Mouse (Mus musculus): ENCODE results near the gene Ppm1l. TPM values are rescaled to one million over a fixed set of nuclear protein-coding genes. Genes with fewer than 3 reads are reported as not detected.

Gene Ppm1l
- polyA plus RNA-seq, 1 experiment, result 11.4 TPM

DNA sequence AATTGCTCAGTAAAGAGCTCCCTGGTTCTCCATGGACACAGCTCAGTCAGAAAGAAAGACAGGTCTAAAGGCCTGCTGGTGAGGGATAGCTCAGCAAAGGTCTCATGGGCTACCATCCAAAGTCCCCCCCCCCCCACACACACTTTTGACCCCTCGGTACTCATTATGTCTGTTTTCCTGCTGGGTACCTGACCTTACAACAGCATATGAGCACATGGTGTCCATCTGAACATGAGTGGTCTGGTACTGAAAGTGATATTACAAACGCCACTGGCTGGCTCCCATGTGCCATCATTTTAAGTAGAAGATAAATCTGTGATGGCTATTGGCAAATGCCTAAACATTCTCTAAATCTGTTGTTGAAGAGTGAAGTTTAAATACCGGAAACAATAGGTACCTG, 25.8 kb upstream of the Ppm1l start:
- no peak overlapping the region for H3K27ac ChIP-seq (ENCODE audit: insufficient read depth, low read length)
- no peak overlapping the region for H3K4me3 ChIP-seq (ENCODE audit: insufficient read depth, low read length)
- peaks cover 4% of the 10 kb centered on the region; the same call in 1 of the 2 replicates for H3K4me1 ChIP-seq (ENCODE audit: control insufficient read depth, insufficient read depth, low read length)
- no peak for TF ChIP-seq POLR2A (IDR thresholded peaks at IDR 0.05; ENCODE audit: low read depth, low read length)
- TF ChIP-seq CTCF (IDR thresholded peaks at IDR 0.05; ENCODE audit: borderline replicate concordance, insufficient read depth, low read length), result no peak

GRCm38 (mm10) chr3:69292628-69293027, 24.0 kb upstream of the Ppm1l start:
- Histone ChIP-seq H3K4me1 (ENCODE audit: control insufficient read depth, insufficient read depth, low read length) (peaks cover 4% of the 10 kb centered on the region; the same call in 1 of the 2 replicates), H3K4me3 (ENCODE audit: insufficient read depth, low read length) (no peak overlapping the region), H3K27ac (ENCODE audit: insufficient read depth, low read length) (no peak overlapping the region)
- TF ChIP-seq POLR2A (IDR thresholded peaks at IDR 0.05; ENCODE audit: low read depth, low read length) (no peak), CTCF (IDR thresholded peaks at IDR 0.05; ENCODE audit: borderline replicate concordance, insufficient read depth, low read length) (no peak)

GRCm38 (mm10) chr3:69296270-69296669, 20.4 kb upstream of the Ppm1l start:
- TF ChIP-seq CTCF (IDR thresholded peaks at IDR 0.05; ENCODE audit: borderline replicate concordance, insufficient read depth, low read length) (no peak), POLR2A (IDR thresholded peaks at IDR 0.05; ENCODE audit: low read depth, low read length) (no peak)
- Histone ChIP-seq H3K4me3 (ENCODE audit: insufficient read depth, low read length) (no peak overlapping the region), H3K4me1 (ENCODE audit: control insufficient read depth, insufficient read depth, low read length) (peaks cover 4% of the 10 kb centered on the region; the same call in 1 of the 2 replicates), H3K27ac (ENCODE audit: insufficient read depth, low read length) (no peak overlapping the region)

DNA sequence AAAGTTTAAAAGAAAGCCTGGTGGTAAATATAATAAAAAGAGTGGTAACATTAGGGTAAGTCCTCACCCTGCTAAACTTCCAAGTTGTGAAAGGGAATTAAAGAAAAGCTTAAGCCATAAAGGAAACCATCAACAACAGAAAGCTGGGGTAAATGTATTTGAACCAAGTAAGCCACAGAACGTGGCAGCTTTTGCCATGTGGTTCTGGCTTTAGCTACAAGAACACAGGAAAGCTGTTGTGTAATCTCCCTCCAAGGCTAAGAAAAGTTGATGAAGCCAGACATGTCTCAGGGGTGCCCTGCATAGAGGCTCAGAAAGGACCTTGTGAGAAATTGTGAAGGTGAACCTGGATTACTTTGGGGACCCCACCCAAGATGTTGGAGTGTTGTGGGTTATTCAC, 16.5 kb upstream of the Ppm1l start:
- H3K27ac ChIP-seq (ENCODE audit: insufficient read depth, low read length), result no peak overlapping the region
- no peak for TF ChIP-seq CTCF (IDR thresholded peaks at IDR 0.05; ENCODE audit: borderline replicate concordance, insufficient read depth, low read length)
- H3K4me1 ChIP-seq (ENCODE audit: control insufficient read depth, insufficient read depth, low read length), result no peaks in the 10 kb centered on the region
- H3K4me3 ChIP-seq (ENCODE audit: insufficient read depth, low read length), result no peak overlapping the region

- peak overlapping the region; percentile 95 for H3K4me3 ChIP-seq (ENCODE audit: insufficient read depth, low read length)
- no peak for TF ChIP-seq POLR2A (IDR thresholded peaks at IDR 0.05; ENCODE audit: low read depth, low read length)
- TF ChIP-seq CTCF (IDR thresholded peaks at IDR 0.05; ENCODE audit: borderline replicate concordance, insufficient read depth, low read length), result no peak
- no peaks in the 10 kb centered on the region for H3K4me1 ChIP-seq (ENCODE audit: control insufficient read depth, insufficient read depth, low read length)
- peak overlapping the region; percentile 78 for H3K27ac ChIP-seq (ENCODE audit: insufficient read depth, low read length)
Observed at GRCm38 (mm10) chr3:69315810-69316390, 761 bp upstream of the Ppm1l start.

- no peaks in the 10 kb centered on the region for H3K4me1 ChIP-seq (ENCODE audit: control insufficient read depth, insufficient read depth, low read length)
- no peak for TF ChIP-seq CTCF (IDR thresholded peaks at IDR 0.05; ENCODE audit: borderline replicate concordance, insufficient read depth, low read length)
- TF ChIP-seq POLR2A (IDR thresholded peaks at IDR 0.05; ENCODE audit: low read depth, low read length), result no peak
- no peak overlapping the region for H3K27ac ChIP-seq (ENCODE audit: insufficient read depth, low read length)
- H3K4me3 ChIP-seq (ENCODE audit: insufficient read depth, low read length), result peak overlapping the region; percentile 65
Observed at GRCm38 (mm10) chr3:69317251-69318125, 827 bp downstream of the Ppm1l start.

GRCm38 (mm10) chr3:69318131-69318951, 1.7 kb downstream of the Ppm1l start:
- TF ChIP-seq CTCF (IDR thresholded peaks at IDR 0.05; ENCODE audit: borderline replicate concordance, insufficient read depth, low read length) (no peak), POLR2A (IDR thresholded peaks at IDR 0.05; ENCODE audit: low read depth, low read length) (no peak)
- no peak overlapping the region for H3K27ac ChIP-seq (ENCODE audit: insufficient read depth, low read length)
- no peaks in the 10 kb centered on the region for H3K4me1 ChIP-seq (ENCODE audit: control insufficient read depth, insufficient read depth, low read length)
- peak overlapping the region; percentile 65 for H3K4me3 ChIP-seq (ENCODE audit: insufficient read depth, low read length)

DNA sequence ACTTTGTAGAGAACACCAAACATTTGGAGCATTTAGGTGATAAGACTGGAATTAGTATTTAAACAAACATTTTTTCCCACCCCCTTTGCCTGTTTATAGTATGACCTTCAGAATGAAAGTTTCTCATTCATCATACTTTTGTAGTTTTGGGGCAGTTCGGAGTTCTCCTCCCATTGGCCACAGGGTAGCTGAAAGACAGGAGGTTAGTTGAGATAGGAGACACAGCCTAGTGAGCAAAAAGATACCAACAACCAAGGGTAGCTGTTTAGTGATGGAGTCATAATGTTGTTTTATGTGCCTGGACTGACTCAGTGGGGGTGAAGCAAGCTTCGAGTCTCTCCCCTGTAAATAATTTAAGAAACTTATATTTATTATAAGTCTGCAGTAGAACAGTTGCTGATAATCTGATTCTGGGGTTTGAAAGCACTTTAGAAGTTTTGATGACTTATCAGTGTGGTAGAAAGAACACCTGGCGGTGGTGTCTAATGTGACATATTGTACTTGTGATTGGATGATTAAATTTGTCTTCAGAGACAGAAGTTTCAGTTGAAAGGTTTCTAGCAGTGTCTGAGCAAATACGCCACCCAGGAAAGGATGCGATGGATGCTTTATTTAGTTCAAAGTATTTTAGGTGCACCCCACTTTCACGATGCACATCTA, 2.5 kb downstream of the Ppm1l start:
- Histone ChIP-seq H3K4me3 (ENCODE audit: insufficient read depth, low read length) (peak overlapping the region; percentile 65), H3K27ac (ENCODE audit: insufficient read depth, low read length) (no peak overlapping the region), H3K4me1 (ENCODE audit: control insufficient read depth, insufficient read depth, low read length) (no peaks in the 10 kb centered on the region)
- no peak for TF ChIP-seq POLR2A (IDR thresholded peaks at IDR 0.05; ENCODE audit: low read depth, low read length)
- no peak for TF ChIP-seq CTCF (IDR thresholded peaks at IDR 0.05; ENCODE audit: borderline replicate concordance, insufficient read depth, low read length)

GRCm38 (mm10) chr3:69323982-69324381, 7.3 kb downstream of the Ppm1l start:
- H3K27ac ChIP-seq (ENCODE audit: insufficient read depth, low read length), result no peak overlapping the region
- H3K4me3 ChIP-seq (ENCODE audit: insufficient read depth, low read length), result no peak overlapping the region
- no peaks in the 10 kb centered on the region for H3K4me1 ChIP-seq (ENCODE audit: control insufficient read depth, insufficient read depth, low read length)
- TF ChIP-seq POLR2A (IDR thresholded peaks at IDR 0.05; ENCODE audit: low read depth, low read length) (no peak), CTCF (IDR thresholded peaks at IDR 0.05; ENCODE audit: borderline replicate concordance, insufficient read depth, low read length) (no peak)
